Comparison of ENCODE assay signal across 10 mouse cellular contexts in genomic region chr8:88252791-88253190, GRCm38 (mm10). TPM values are rescaled to one million over a fixed set of nuclear protein-coding genes. Genes with fewer than 3 reads are reported as not detected.
DNase-seq lines count a peak whose midpoint lies in the region; ATAC-seq and TF ChIP-seq lines count a peak whose summit lies in the region.
"Had no signal": no experiment of that assay in that cellular context is flagged by ENCODE, and none has a peak within 500 bp of the region (broad histone marks: within the 10 kb centered on the region; RNA-seq: fewer than 3 reads in every experiment).

No protein-coding gene starts in this region.

- WGBS in liver, postnatal 0 days (ENCODE audit: insufficient replicate concordance) = 78% methylated on average over 3 of the region's 3 CpGs

- H3K4me2 ChIP-seq in liver, postnatal 0 days (ENCODE audit: low read depth, low read length) = no peak overlapping the region
- H3K4me2 ChIP-seq: stomach, embryonic 15.5 days had no signal

- no peak overlapping the region for H3K4me3 ChIP-seq in liver, postnatal 0 days (ENCODE audit: low read depth, low read length)
- H3K4me3 ChIP-seq: megakaryocyte, embryonic 14.5 days; stomach, embryonic 15.5 days had no signal

- peak; percentile 65 for TF ChIP-seq CTCF in liver, postnatal 0 days (IDR thresholded peaks at IDR 0.05; ENCODE audit: low read depth)

- no peaks in the 10 kb centered on the region for H3K9me3 ChIP-seq in liver, postnatal 0 days (ENCODE audit: low read length)
- H3K9me3 ChIP-seq: megakaryocyte, embryonic 14.5 days; stomach, embryonic 15.5 days had no signal

- TF ChIP-seq EP300 in liver, postnatal 0 days (IDR thresholded peaks at IDR 0.05; ENCODE audit: low read depth) = no peak

- peak; percentile 33 to 63 for DNase-seq in cerebellum, postnatal 25 days
- DNase-seq in cerebellum, adult 9-10 months = no peak
- DNase-seq in left cerebral cortex, postnatal 14 days (ENCODE audit: low spot score in 2 of 2) = peak; percentile 33 to 55
- DNase-seq in left cerebral cortex, adult 8-10 months (ENCODE audit: low spot score in 2 of 2) = no peak
- peak; percentile 46 for DNase-seq in adrenal gland, postnatal 25 days
- peak; percentile 63 for DNase-seq in liver, postnatal 0 days
- peak; percentile 60 for DNase-seq in thymus, postnatal 25 days
- no peak for DNase-seq in left cerebral cortex, adult 9 months (ENCODE audit: low spot score in 2 of 2)

- H3K36me3 ChIP-seq in liver, postnatal 0 days (replicated peaks; ENCODE audit: insufficient read depth, low read length) = peaks cover 63% of the 10 kb centered on the region

- intact Hi-C loops in left cerebral cortex, postnatal 14 days (cut with DNase I) = loop anchor here (5.0 kb wide), 1 partner anchor 660 kb away; no protein-coding TSS in a partner anchor

- H3K9ac ChIP-seq in liver, postnatal 0 days (replicated peaks) = no peak overlapping the region
- H3K9ac ChIP-seq: stomach, embryonic 15.5 days had no signal

- no peaks in the 10 kb centered on the region for H3K27me3 ChIP-seq in liver, postnatal 0 days (ENCODE audit: insufficient read depth, low read length)
- H3K27me3 ChIP-seq: megakaryocyte, embryonic 14.5 days; stomach, embryonic 15.5 days had no signal

- no peak for ATAC-seq in liver, postnatal 0 days

- H3K27ac ChIP-seq in liver, postnatal 0 days (ENCODE audit: low read depth) = no peak overlapping the region
- H3K27ac ChIP-seq: stomach, embryonic 15.5 days had no signal

- no peaks in the 10 kb centered on the region for H3K4me1 ChIP-seq in liver, postnatal 0 days (ENCODE audit: insufficient read depth)
- H3K4me1 ChIP-seq: stomach, embryonic 15.5 days had no signal

RNA-seq across cellular contexts. Expression of gene Adcy7, which starts 19.4 kb away (rescaled TPM):
- total RNA-seq in left cerebral cortex, postnatal 14 days (2021) = 1 to 10 TPM; 4.9 to 5.0 TPM
- 1 to 10 TPM; 5.7 to 6.9 (median 6.4) TPM for total RNA-seq in left cerebral cortex, adult 8-10 months (2022)
- total RNA-seq in adrenal gland, postnatal 25 days (2021) = 5.4 and 8.4 TPM in 2 replicates
- polyA plus RNA-seq in liver, postnatal 0 days (2015; fragmentation: Nextera tagmentation; extraction: Ambion mirVana) = 8.1 and 8.4 TPM in 2 replicates

RNA-seq across cellular contexts. Expression of gene Tent4b, which starts 53.8 kb away (rescaled TPM):
- 10 to 100 TPM; 32.6 to 36.3 TPM for total RNA-seq in left cerebral cortex, postnatal 14 days (2021)
- total RNA-seq in left cerebral cortex, adult 8-10 months (2022) = 10 to 100 TPM; 35.8 to 39.8 (median 38.2) TPM
- total RNA-seq in adrenal gland, postnatal 25 days (2021) = 32.3 and 34.1 TPM in 2 replicates
- polyA plus RNA-seq in liver, postnatal 0 days (2015; fragmentation: Nextera tagmentation; extraction: Ambion mirVana) = 4.6 and 4.8 TPM in 2 replicates

Comparison
In these comparisons a context has a peak if more than half of its experiments do, and no peak if none do; other contexts are left out.
1. DNase-seq: peak in cerebellum, postnatal 25 days (2 of 2), left cerebral cortex, postnatal 14 days (2 of 2), adrenal gland, postnatal 25 days (single experiment), liver, postnatal 0 days (single experiment) and thymus, postnatal 25 days (single experiment); none in cerebellum, adult 9-10 months (single experiment), left cerebral cortex, adult 8-10 months (0 of 2) and left cerebral cortex, adult 9 months (0 of 2).